In genomic region chr13:82233901-82234300, GRCm38 (mm10) we compare ENCODE assay signal across 31 mouse cellular contexts.
"Had no signal": no experiment of that assay in that cellular context is flagged by ENCODE, and none has a peak within 500 bp of the region (broad histone marks: within the 10 kb centered on the region; RNA-seq: fewer than 3 reads in every experiment).

No protein-coding gene starts in this region.

- H3K9me3 ChIP-seq: heart, embryonic 10.5 days; heart, embryonic 12.5 days; heart, embryonic 13.5 days; heart, embryonic 15.5 days; hindbrain, embryonic 10.5 days; hindbrain, embryonic 12.5 days; hindbrain, embryonic 13.5 days; hindbrain, embryonic 15.5 days; intestine, embryonic 15.5 days; kidney, embryonic 15.5 days had no signal

- H3K27ac ChIP-seq: heart, embryonic 10.5 days; heart, embryonic 13.5 days; heart, embryonic 15.5 days; hindbrain, embryonic 10.5 days; hindbrain, embryonic 12.5 days; hindbrain, embryonic 13.5 days; hindbrain, embryonic 14.5 days; hindbrain, embryonic 15.5 days; hindbrain, postnatal 0 days; intestine, embryonic 15.5 days; kidney, embryonic 15.5 days; kidney, postnatal 0 days; layer of hippocampus, adult 2 months; left cerebral cortex, adult 2 months had no signal

- H3K9ac ChIP-seq: heart, embryonic 12.5 days; heart, embryonic 13.5 days; heart, embryonic 15.5 days; hindbrain, embryonic 12.5 days; hindbrain, embryonic 13.5 days; hindbrain, embryonic 14.5 days; hindbrain, embryonic 15.5 days; intestine, embryonic 15.5 days; kidney, embryonic 15.5 days had no signal

- H3K27me3 ChIP-seq: heart, embryonic 12.5 days; heart, embryonic 13.5 days; heart, embryonic 15.5 days; hindbrain, embryonic 12.5 days; hindbrain, embryonic 13.5 days; hindbrain, embryonic 15.5 days; intestine, embryonic 15.5 days; kidney, embryonic 15.5 days had no signal

- H3K36me3 ChIP-seq: heart, embryonic 10.5 days; heart, embryonic 12.5 days; heart, embryonic 13.5 days; heart, embryonic 15.5 days; hindbrain, embryonic 10.5 days; hindbrain, embryonic 12.5 days; hindbrain, embryonic 13.5 days; hindbrain, embryonic 15.5 days; intestine, embryonic 15.5 days; kidney, embryonic 15.5 days had no signal

- H3K4me3 ChIP-seq: heart, embryonic 10.5 days; heart, embryonic 12.5 days; heart, embryonic 13.5 days; heart, embryonic 15.5 days; hindbrain, embryonic 10.5 days; hindbrain, embryonic 12.5 days; hindbrain, embryonic 13.5 days; hindbrain, embryonic 15.5 days; intestine, embryonic 15.5 days; kidney, embryonic 15.5 days; layer of hippocampus, adult 2 months; left cerebral cortex, adult 2 months had no signal

- DNase-seq: heart, postnatal 10 days; heart, postnatal 14 days; heart, postnatal 36 days; heart, postnatal 4 days; kidney, adult 11 months; kidney, adult 18-20 months; kidney, adult 2 months; kidney, adult 8-10 months; kidney, adult 9 months; kidney, postnatal 10 days; kidney, postnatal 14 days; kidney, postnatal 25 days; kidney, postnatal 36 days; kidney, postnatal 4 days; layer of hippocampus, adult 9-11 months; layer of hippocampus, postnatal 36 days had no signal

- H3K4me1 ChIP-seq: heart, embryonic 10.5 days; heart, embryonic 12.5 days; heart, embryonic 13.5 days; heart, embryonic 15.5 days; hindbrain, embryonic 10.5 days; hindbrain, embryonic 12.5 days; hindbrain, embryonic 13.5 days; hindbrain, embryonic 15.5 days; intestine, embryonic 15.5 days; kidney, embryonic 15.5 days had no signal
